Mouse (Mus musculus) gastrocnemius, postnatal 36 days (tissue): ENCODE measurements around the gene Rpl23. TPM values are rescaled to one million over a fixed set of nuclear protein-coding genes. Genes with fewer than 3 reads are reported as not detected.

Experiments
- DNase-seq, 2 experiments: peaks; one replicate each; pipeline ENCODE4 v3.0.0; 2022
- intact Hi-C: fragments of 180-260 bp; cut with DNase I; formaldehyde crosslinking; loops from one replicate; pipeline ENCODE4 v1.15.1; 2025
- total RNA-seq, 2 experiments: library from RNA; stranded (reverse); gene quantifications; 2 replicates each; pipeline ENCODE4 v1.2.3; 2021

Gene Rpl23
- total RNA-seq, 2 experiments from 2014 or later, result 349 to 430 TPM

DNA sequence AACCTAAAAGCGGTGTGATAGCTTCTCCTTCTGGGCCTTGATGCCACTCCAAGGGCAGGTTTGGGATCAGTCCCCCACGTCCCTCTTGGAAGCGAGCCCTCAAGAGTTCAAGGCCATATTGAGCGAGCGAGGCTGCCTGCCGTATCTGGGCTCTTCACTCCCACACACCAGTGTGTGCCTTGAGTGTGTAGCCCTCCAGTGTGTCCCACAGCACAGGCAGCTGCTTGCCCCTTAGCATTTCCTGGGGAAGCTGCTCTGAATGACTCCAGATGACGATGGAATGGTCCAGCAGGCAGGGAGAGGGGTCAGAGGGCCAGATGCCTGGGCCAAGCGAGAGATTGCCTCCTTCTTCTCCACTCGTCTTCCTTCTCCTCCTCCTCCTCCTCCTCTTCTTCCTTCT, 34.7 kb upstream of the Rpl23 start:
- intact Hi-C loops, result no loop called here
- DNase-seq, result no peak

DNA sequence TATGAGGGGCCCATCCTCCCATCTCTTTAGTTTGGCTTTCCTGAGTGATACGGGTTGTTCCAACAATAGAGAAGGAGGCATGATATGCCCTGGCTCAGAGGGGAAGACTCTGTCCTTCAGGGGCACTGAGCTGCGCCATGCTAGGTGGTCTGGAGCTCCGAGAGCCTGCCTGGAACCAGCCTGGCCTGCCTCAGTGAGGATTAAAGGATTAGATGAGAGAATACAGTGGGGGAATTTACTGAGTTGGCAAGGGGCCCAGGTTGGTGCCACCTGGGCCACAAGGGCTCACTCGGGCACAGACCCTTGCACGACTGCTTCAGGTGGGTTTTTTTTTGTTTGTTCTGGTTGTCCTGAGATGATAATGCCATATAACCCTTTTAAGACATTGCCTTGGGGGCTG, 33.9 kb upstream of the Rpl23 start:
- intact Hi-C loops, result no loop called here
- DNase-seq, result no peak

DNA sequence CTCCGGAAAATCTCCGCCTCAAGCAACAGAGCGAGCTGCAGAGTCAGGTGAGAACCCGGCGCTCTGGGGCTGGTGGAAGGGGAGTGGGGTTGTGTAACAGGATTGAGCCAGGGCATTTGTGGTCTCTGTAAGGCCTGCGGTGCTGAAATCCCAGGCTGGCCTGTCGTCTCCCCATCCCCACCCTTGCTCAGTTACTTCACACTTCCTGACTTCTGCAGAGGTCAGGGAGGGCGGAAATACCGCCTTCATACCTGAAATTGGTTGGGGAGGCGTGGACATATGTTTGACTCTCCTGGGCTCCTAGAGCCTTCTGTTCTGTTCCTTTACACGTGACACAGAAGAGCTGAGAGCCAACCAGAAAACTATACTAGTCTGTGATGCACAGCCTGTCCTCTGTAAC, 33.5 kb upstream of the Rpl23 start:
- intact Hi-C loops, result no loop called here
- no peak for DNase-seq

DNA sequence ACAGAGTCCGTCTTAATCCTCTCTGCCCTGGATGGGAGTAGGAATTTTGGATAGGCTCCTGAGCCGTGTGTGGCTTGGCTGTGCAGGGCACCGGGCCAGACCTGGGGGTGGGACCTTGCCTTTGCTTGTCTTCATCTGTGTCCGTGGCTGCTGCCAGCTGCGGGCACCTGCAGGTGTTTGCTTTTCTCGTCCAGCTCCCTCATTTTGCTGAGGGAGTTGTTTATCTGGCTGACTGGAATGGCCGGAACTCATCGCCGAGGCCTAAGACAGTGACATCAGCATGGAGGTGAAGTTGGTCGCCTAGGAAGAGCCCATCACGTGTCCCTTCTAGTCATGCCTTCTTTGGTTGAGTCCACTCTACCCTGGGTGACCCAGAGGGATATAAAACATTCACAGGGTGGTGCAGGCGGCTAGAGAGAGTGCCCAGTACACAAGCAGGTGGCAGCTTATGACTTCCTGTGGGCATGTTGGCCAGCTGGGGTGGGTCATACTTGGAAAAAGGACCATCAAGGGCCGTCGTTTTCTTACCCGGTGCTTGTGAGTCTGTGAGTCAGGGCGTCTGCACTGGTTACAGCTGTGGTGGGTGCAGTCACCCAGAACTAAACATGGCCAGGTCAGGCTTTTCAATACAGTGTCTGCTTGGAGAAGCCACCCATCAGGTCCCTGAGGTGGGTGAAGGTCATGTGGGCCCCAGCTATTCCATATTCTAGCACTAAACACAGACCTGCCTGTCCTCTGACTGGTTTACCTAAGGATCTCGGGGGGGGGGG, 31.7 kb upstream of the Rpl23 start:
- DNase-seq, result no peak
- intact Hi-C loops, result no loop called here

DNA sequence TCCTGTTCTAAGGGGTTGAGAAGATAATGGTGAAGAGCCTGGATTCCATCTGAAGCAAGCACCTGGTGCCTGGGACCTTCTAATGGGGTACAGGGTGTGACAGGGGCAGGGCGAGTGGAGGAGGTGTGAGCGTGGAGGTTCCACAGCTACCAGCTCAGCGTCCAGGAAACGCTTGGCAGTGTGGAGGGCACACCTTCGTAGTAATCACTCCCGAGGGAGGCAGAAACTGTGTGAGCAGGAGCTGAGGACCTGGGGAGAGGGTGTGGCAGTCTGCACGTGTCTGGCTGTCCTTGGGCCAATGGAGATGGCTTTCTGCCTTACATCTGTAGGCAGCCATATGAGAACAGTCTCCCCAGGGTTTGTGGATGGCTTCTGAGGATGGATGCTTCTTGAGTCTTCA, 30.8 kb upstream of the Rpl23 start:
- no peak for DNase-seq
- intact Hi-C loops, result no loop called here

DNA sequence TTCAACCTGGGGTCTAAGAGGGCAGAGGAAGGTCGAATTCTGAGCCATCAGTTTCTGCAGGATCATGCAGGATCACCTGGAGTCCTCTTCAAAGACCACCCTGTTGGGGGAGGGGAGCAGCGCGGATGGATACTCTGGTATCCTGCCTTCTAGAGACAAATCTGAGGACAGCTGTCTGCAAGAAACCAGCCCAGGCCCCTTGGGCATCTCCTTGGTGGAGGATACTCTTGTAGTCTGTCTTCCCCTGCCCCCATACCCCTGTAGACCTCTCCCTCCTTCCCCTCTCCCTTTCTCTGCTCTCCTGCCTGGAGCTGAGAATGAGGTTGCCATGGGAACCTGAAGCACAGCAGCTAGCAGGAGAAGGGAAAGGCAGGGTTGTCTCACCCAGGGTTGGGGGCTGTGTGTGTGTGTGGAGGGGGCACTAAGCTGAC, 30.3 kb upstream of the Rpl23 start:
- intact Hi-C loops, result no loop called here
- DNase-seq, result no peak

DNA sequence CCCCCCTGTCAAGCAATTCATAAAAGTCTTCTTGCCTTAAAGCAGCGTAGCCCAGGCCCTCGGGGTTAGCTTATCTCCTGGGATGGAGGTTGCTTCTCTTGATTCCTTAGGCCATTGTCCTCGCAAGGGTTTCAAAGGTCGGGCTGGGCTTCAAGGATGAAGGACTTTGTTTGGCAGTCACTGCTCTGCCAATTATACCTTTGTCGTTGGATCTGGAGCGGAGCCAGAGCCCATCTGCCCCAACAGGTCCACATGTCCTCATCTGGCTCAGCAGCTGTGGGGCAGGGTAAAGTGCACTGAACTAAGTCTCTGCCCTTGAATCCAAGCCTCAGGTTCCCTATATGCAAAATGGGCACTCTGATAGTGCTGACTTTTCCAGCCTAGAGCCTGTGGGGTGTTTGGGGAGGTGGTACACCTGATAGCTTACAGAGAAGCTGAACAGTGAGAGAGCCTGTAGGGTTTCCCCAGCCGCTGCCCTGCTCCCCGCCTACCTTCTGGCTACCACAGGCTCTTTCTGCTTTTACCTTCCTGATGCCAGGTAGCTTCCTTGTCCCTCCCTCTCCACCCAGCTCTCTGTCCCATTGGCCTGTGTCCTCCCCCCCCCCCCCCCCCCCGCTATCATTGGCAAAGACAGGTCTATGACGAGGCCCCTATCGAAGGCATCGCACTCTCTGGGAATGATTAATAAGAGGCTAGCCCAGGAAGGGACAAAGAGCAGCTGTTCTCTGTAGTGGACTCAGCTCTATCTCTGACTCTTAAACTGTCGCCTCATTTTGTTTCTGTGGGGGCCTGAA, 29.5 kb upstream of the Rpl23 start:
- intact Hi-C loops, result no loop called here
- DNase-seq, result no peak

DNA sequence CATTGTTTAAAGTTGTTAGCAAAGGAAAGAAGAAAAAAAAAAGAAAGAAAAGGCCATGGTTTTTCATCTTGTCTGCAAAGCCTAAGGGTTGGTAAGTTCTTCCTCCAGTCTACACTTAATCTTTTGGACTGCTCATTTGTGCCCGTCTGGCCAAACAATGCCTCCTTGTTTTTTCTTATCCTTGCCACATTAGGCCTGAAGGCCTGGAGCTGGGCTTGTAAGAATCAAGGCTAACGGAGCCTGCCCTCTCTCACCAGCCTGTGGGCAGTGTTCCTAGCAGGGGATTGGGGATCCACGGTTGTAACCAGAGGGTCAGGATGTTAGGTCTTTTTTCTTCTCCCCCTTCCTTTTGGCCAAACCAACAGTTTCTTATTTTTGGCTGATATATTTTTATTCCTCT, 28.7 kb upstream of the Rpl23 start:
- intact Hi-C loops, result no loop called here
- DNase-seq, result no peak

DNA sequence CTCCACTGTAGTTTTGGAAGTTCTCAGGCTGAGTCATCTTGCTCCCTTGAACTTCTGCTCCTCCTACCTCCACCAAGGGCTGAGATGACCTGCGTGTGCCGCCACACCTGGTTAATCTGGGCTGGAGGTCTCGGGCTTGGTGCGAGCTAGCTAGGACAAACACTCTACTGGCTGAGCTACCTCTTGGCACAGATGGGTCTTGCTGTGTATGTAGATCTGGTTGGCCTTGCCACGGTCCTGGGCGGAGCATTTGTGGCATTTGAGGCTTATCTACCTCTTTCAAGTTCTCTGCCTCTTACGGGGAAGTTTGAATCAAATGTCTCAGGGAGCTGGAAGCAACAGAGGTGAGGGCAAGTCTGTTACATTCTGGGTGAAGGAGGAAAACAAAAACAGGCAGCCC, 28.1 kb upstream of the Rpl23 start:
- DNase-seq, result no peak
- intact Hi-C loops, result no loop called here

DNA sequence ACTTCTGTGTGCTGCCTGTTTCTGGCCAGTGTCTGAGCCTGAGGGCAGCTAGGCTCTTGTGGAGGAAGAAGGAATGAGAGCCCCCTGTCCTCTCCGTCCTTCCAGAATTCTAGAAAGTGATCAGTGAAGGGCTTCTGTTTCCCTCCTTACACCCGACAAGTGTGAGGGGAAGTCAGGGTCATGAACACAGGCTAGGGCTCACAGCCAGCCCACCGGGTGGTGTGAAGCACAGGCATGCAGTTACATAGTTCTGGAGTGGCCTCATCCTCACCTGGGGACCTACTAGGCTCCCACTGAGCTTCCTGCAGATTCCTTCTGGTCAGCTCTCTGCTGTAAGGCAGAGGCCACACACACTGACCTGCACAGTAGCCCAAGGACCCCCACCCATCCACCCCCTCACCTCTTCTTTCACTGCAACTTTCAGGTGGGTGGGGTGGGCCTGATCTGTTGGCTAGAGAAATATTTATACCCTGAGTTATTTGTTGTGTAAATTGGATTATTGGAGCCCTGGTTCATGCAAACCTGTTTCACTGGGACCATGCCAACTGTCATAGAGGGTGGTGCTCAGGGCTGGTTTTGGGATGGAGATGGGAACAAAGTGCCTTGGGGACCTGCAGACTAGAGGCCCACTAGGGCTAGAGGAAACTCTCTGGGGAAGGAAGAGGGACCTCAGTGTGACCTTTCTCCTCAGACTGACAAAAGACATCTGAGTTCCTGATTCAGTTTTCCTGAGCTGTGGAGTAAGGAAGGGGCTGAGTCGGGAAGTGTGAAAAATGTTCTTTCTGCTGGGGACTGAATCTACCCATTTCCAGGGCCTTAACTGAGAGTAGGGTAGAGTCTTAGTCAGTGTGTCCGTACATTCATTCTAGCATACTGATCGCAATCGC, 27.2 kb upstream of the Rpl23 start:
- no peak for DNase-seq
- intact Hi-C loops, result no loop called here

DNA sequence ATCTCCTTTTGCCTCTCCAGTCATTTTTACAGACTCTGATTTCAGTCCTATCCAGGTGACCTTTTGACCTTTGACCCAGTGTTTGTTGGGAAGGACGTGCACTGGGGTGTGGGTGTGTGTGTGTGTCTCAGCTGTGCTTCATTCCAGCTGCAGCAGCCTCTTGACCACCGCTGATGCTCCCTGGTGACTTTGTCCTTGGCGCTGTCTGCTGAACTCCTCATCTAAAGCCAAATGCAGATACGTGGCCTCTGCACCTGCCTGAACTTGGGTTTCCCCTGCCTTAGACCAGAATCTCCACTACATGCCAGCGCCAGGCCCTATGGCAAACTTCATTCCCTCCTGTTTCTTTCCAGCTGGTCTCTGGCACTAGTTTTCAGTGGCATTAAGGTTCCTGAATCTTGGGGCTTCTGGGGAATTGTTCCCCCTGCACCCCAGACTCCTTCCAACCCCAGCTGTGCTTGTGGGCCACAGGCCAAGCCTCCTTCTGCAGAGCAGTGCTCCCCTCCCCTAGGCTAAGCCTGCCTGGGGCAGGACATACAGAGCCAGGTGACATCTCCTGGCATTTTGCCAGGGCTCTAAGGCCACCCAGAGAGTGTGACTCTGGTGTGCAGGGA, 26.5 kb upstream of the Rpl23 start:
- no peak for DNase-seq
- intact Hi-C loops, result no loop called here

DNA sequence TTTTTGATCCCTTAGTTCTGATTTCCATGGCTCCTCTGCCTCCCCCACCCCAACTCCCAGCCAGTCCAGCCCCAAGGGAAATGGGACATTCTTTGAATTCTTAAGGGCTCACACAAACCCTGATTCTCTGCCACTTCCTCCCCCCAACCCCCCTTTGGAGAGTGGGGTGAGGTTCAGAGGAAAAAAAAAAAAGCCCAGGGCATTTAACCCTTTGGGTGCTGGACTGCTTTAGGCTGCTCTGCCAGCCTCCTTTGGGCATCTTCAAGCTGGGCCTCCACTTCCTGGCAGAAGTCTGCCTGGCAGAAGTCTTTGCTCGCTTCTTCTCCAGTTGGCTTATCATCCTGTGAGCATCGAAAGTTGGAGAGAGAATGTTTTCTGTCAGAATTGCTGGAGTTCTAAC, 25.9 kb upstream of the Rpl23 start:
- peak in 1 of 2 experiments; percentile 47 for DNase-seq
- intact Hi-C loops, result no loop called here

DNA sequence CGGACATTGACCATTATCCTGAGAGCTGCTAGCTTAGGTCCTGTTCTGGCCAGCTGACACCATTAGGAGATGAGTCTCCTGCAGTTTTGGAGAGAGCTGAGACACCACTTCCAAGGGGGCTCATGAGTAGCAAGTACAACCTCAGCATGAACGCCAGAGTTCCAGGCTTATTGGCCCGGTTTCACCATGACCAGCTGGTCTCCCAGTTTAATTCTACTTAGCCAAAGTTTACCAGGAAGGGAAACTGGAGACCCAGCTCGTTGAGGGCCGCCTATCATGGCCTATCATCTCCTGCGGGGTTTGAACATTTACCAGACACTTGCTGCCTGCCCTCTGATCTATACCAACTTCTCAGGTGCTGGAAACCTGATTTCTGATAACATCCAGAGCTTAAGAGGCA, 25.4 kb upstream of the Rpl23 start:
- intact Hi-C loops, result no loop called here
- no peak for DNase-seq

DNA sequence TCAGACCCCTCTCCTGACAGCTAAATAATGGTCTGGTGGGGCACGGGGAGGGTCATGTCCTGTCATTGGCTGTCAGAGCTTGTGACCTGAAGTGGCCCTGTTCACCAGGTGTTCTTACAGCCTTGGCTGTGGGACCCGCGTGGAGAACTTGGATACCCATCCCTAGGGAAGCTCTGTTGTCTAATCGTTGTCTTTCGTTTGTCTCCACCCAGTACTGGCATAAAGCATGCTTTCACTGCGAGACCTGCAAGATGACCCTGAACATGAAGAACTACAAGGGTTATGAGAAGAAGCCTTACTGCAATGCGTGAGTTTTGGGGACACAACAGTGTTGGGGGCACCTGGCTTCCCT, 24.4 kb upstream of the Rpl23 start:
- intact Hi-C loops, result no loop called here
- no peak for DNase-seq

DNA sequence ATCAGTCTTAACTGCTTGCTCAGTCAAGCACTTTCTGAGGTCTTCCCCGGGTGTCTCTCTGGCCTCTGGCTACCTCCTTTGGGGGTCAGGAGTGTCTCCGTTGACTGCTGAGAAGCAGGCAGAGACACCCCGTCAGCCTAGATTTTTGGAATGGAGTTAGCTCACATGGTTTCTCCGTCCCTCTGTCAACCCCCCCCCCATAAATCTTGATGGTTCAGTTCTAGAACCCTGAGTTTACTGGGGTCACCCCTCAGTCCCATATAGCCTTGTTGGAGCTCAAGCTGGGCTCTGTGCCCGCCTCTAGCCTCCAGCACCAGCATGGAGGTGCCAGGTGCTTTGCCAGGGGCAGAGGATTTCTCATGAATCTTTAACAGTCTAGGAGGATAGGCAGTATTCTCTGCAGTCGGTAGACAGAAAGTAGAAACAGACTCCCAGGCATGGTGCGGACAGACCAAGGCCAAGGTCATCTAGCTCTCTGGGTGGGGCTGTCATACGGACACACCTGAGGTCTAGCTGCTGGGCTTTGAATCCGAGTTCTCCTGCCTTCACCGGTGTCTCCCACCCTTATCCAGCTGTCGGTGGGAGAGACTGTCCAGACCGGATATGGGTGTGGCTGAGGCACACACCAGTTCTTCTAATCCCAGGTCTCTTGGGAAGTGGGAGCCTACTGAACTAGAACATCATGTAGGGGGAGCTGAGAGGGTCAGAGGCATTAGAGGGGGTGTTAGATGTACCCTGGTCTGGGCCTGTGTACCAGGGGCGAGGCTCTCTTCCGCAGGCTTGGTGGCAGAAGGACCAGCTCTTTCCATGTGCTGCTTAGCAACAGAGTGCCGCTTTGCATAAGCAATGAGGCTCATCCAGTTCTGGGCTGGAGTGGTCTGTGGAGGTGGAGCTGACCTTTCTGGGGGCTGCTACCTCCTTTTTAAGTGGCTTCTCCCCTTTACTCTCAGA, 23.7 kb upstream of the Rpl23 start:
- no peak for DNase-seq
- intact Hi-C loops, result no loop called here

DNA sequence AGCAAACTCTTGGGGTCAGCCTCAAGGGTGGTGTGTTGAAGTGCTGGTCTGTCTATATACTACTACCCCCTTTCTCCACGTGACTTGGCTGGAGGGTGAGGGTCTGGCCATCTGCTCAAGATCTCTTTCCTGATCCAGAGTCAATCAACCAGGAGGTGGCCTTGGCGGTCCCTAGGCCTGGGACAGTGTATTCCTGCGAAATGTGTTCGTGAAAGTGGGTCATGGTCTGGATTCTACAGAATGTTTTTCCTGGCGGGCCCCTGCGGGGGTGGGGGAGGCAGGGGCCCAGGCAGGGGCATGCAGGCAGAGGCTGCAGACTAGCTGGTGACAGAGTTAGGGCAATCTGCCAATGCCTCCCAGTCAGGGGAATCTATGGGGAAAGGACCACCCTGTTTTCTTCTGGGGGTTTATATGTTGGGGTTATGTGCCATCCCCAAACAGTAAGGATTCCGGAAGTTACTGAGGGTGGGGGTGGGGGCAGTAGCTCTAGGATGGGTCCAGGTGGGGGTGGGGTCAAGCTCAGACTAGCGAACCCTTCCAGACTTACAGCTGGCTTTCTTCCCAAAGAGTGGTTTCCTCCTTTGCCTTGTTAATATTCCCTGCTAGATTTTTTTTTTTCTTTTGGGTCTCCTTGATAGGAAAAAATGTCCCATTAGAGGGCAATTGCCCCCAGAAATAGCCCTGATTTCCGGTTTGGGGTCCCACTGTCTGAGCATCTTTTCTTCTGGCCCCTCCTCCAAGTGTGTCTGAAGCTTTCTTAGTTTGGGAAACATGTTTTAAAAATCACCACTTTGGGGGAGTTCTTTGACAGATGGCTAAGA, 22.8 kb upstream of the Rpl23 start:
- intact Hi-C loops, result no loop called here
- no peak for DNase-seq

DNA sequence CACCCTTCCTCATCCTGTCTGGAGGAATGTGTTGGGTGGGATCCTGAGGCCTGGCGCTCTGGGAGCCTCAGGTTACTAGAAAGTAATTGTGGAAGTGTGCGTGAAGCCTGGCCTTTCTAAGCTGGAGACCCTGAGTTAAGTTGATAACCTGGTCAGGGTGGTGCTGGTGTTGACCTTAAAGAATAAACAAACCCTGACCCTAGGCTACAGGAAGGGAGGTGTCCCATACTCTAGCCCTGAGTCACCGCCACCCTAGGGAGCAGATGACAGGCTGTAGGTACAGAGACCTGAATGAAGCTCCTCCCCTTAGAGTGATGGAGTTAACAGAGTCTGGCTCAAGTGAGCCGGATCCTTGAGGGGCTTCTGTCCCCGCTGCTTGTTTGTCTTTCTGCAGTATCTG, 21.6 kb upstream of the Rpl23 start:
- intact Hi-C loops, result no loop called here
- DNase-seq, result no peak

DNA sequence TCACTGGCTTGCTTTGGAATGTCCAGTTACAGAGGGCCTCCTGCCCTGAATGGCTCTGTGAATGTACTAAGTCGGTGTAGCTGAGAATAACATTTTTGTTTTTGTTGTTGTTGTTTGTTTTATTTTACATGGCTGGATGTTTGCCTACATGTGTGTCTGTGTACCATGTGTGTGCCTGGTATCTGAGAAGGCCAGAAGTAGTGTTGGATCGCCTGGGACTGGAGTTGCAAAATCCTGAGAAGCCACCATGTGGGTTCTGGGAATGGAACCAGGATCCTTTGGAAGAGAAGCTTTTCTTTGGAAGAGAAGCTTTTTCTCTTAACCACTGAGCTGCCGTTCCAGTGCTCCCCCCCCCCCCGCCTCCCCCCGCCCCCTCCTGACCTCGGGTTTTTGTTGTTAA, 20.3 kb upstream of the Rpl23 start:
- no peak for DNase-seq
- intact Hi-C loops, result no loop called here

DNA sequence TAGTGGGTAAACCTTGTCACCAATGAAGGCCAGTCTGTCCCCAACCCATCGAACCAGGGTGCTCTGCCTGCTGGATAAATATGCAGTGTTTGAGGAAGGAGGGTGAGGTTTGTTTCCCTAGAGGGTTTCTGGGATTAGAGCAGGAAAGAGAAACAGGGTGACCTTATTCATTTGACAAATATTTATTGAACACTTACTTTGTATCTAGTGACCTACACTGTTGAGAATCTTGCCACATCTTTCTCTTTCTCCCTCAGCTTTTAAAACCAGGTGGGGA, 19.9 kb upstream of the Rpl23 start:
- intact Hi-C loops, result no loop called here
- DNase-seq, result no peak
